Mouse (Mus musculus) ZHBTc4 (cell line): ENCODE data around the gene Gpc5.

Experiments
- DNase-seq: peaks from one replicate; pipeline ENCODE4 v3.0.0-alpha.2; 2011; ENCODE audit warnings: low read depth, low spot score

The Gpc5 gene

DNA sequence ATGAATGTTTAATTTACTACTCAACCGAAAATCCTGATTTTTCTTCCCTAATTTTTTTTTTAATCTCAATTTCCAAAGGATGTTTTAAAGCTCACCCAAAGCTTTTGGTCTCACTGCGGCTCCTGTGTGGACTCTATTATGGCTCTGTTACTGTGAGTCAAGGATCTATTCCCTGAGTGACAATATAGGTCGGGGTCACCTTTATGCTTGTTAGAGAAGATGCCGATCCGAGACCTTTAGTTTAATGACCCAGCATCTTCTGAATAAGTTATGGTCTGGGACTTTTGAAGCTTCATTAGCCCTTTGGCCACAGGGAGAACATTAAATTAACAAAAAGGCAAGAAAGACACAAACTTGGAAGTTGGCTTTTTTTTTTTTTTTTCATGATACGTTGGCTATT lies 408.8 kb downstream of the Gpc5 start:
- no peak for DNase-seq

- no peak for DNase-seq
Observed at GRCm38 (mm10) chr14:115546516-115547282, 454.7 kb downstream of the Gpc5 start.

GRCm38 (mm10) chr14:115551996-115552395 lies 460.0 kb downstream of the Gpc5 start:
- DNase-seq: no peak

- no peak for DNase-seq
Observed at GRCm38 (mm10) chr14:115580466-115581255, 488.6 kb downstream of the Gpc5 start.

GRCm38 (mm10) chr14:115581256-115581633 lies 489.2 kb downstream of the Gpc5 start:
- no peak for DNase-seq

DNA sequence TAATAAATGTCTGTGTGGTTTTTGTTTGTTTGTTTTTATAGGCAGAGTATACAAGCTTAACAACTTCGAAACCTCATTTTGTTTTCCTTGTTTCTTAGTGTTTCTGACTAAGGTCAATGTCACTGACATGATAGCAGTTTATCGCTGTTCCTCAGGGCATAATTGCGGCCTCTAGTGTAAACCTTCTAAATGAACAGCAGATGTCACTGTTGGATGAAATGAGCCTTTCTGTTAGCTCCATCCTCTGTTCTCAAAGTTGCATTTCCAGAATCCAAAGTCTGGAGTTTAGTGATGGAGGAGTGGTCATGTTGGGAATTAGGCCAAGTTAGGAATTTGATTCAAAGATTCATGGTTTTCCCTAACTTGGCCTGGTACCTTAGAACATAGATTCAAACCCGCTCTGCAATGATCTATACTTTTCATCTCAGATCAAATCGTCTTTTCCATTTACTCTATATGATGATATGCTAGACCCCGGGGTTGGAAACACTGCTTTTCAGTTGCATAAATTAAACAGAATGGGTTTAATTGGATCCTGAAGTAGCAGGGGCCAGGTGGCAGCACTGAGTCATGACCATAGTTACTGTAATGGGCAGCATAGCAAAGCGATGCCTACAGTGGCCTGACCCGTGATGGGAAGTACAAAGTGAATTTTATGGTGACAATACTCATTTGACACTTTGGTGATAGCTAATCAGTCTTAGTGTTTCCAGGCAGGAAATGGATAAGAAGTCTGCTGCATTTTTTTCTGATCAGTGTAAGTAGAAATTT lies 508.4 kb downstream of the Gpc5 start:
- peak; percentile 47 for DNase-seq

DNA sequence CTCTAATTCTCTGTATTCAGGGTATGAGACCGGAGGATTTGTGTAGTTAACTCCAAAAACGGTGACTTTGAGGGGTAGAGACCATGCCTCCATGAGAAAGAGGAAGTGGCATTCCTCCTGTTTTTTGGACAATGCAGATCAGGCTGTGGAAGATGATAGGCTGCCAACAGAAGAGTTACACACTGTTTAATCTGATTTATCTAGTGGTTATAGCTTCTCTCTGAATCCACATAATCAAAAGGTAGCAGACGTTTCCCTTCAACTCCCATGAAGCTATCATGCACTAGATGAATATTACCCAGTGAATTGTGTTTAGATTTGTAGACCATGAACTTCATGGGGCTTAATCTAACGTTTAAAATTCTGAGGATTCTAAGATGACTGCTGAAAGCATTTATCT lies 522.1 kb downstream of the Gpc5 start:
- no peak for DNase-seq

- DNase-seq: no peak
Observed at GRCm38 (mm10) chr14:115616305-115616704, 524.3 kb downstream of the Gpc5 start.

DNA sequence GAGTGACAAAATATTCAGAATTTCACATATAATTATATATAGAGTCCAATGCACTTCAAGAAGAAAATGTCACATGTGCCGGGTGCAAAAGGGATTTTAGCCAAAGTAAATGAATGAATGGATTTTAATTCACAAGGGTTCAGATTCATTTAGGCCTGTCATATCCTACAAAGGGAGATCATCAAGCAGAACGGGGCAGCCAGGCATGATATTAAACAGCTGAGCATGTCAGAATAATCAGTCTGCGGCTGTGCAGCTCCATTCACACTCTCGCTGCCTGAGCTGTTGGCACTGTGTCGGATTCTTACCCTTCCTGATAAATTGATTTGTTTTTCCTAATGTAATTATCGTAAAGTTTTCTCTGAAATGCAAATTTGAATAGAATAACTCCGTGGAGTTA lies 524.8 kb downstream of the Gpc5 start:
- DNase-seq: no peak

- no peak for DNase-seq
Observed at GRCm38 (mm10) chr14:115620473-115620872, 528.5 kb downstream of the Gpc5 start.

- DNase-seq: no peak
Observed at GRCm38 (mm10) chr14:115631160-115631898, 539.3 kb downstream of the Gpc5 start.

DNA sequence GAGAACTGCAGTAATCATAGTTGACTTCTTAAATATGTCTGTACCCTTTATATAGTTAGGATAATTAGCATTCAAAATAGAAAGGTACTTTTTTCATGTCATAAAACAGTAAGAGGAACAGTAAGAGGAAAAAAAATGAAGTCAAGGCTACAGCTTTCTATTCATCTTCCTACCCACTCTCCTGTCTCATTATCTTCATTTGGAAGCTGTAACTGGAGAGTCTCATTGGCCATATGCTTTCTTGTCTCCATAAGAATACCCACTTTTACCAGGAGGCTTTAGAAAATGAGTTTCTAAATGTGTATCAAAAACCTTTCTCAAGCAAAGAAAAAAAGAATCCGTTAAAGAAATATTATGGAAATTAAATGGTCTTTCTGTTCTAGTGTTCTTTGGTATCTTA lies 541.3 kb downstream of the Gpc5 start:
- no peak for DNase-seq

DNA sequence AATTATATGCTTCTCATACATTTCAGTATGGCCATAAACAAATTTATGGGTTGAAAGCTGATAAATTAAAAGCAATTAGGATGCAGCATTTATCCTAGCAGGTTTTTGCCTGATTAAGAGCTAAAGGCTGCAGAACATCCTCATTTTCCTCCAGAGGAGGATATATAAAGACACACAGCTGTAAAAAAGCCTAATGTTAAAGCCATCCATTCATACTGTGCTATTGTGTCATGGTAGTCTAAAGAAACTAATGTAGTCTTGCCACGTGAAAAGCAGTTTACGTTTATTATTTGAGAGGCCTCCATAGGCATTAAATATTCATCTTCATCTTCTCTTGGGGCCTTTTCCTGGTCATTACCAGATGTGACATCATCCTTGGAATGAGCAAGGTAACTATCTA lies 587.9 kb downstream of the Gpc5 start:
- DNase-seq: no peak

GRCm38 (mm10) chr14:115746013-115746412 lies 654.0 kb downstream of the Gpc5 start:
- no peak for DNase-seq

DNA sequence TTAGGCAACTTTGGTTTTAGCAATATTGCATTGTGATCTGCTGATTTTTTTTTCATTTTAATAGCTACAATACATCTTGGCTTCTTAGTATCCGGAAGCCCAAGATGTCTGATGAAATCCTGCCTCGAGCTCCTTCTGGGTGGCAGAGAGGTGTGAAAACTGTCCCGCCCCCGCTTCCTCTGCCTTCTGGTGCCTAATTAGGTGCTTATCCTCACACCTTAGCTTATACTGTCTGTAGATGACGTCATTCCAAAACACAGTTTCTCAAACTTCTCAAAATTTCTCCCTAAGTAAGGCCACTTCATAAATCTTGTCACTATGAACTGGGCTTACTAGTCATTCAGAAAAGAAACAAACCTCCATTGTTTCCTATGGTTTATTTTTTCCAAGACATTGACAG lies 668.2 kb downstream of the Gpc5 start:
- DNase-seq: no peak

- DNase-seq: no peak
Observed at GRCm38 (mm10) chr14:115779382-115780177, 687.6 kb downstream of the Gpc5 start.

GRCm38 (mm10) chr14:115804751-115805150 lies 712.7 kb downstream of the Gpc5 start:
- peak; percentile 10 for DNase-seq

GRCm38 (mm10) chr14:115819021-115819420 lies 727.0 kb downstream of the Gpc5 start:
- peak; percentile 46 for DNase-seq

- DNase-seq: no peak
Observed at GRCm38 (mm10) chr14:115821657-115822056, 729.6 kb downstream of the Gpc5 start.

DNA sequence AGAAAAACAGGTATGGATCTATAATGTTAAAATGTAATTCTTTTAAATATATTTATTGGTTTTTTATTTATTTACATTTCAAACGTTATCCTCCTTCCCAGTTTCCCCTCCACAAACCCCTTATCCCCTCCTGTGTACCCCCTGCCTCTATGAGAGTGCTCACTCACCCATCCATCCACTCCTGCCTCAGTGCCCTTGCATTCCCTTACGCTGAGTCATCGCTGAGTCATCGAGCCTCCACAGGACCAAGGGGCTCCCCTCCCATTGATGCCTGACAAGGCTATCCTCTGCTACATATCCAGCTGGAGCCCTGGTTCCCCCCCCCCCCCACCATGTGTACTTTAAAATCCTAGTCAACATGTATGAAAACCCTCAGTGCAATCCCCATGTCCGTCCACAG lies 738.5 kb downstream of the Gpc5 start:
- DNase-seq: peak; percentile 8
